Mouse (Mus musculus): ENCODE measurements around the gene Tm6sf1. TPM values are rescaled to one million over a fixed set of nuclear protein-coding genes. Genes with fewer than 3 reads are reported as not detected.

Gene Tm6sf1
- total RNA-seq, 2 experiments from 2014 or later, result 29.5 to 30.0 TPM

DNA sequence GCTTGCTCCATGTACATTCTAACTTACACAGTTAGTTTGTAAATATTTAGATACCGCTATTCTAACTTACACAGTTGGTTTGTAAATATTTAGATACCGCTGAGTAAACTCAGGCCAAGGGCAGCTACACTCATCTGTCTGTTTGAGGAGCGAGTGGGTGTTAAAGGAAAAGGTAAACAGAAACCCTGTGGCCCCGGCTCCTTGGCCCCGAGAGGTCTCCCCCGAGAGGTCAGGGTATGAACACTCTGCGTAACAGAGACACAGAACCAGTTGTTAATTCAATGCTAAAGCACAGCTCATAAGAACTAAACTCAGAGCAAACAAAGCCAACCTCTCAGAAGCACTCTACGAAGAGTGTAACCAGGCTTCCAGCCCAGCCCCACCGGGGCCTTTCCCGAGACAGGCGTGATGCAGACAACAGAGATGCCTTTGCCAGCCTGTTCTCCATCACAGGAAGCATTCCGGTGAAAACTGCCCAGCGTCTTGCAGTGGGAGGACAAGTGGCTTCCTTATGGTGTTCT is 13.8 kb downstream of the Tm6sf1 start:
- intact Hi-C loops (cut with DNase I), result loop anchor here (5.0 kb wide), 1 partner anchor 60 kb away; the partner anchor contains the start of gene Hdgfl3
- DNase-seq (ENCODE audit: low spot score in 2 of 2), result peak in 1 of 2 experiments; percentile 36

DNA sequence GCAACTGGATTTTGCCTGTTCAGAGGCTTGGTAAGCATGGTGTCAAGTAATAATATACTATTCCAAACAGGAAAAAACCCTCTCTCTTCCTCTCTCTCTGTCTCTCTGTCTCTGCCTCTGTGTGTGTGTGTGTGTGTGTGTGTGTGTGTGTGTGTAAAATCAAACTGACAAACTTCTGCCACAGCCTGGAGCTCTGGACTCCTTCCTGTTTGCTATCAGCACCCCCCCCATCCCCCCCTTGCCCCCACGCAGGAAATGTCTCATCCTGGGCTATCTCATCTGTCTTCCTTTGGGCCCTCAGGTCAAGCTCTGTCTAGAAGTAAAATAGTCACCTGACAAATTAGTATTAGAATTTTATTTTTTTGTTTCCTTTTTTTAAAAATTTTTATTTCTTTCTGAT is 15.0 kb downstream of the Tm6sf1 start:
- no peak for DNase-seq (ENCODE audit: low spot score in 2 of 2)
- intact Hi-C loops (cut with DNase I), result loop anchor here (5.0 kb wide), 1 partner anchor 58 kb away; the partner anchor contains the start of gene Hdgfl3

DNA sequence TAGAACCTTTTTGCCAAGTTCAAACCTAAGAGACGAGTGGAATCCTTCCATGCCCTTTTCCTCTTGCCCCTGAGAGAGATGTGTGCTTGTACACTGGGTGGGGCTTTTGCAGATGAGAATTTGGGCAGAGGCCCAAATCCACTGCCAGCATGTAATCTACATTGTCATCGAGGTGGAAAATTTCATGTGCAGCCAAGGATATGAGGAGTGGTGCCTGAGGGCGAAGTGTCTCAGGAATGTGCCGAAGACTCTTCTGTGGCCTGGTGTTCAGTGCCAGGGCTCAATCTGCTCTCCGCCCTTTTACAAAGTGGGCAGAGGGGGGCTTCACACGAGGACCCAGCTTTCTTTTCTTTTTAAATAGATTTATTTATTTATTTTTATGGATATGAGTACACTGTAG is 15.8 kb downstream of the Tm6sf1 start:
- DNase-seq (ENCODE audit: low spot score in 2 of 2), result no peak
- intact Hi-C loops (cut with DNase I), result loop anchor here (5.0 kb wide), 1 partner anchor 58 kb away; the partner anchor contains the start of gene Hdgfl3

DNA sequence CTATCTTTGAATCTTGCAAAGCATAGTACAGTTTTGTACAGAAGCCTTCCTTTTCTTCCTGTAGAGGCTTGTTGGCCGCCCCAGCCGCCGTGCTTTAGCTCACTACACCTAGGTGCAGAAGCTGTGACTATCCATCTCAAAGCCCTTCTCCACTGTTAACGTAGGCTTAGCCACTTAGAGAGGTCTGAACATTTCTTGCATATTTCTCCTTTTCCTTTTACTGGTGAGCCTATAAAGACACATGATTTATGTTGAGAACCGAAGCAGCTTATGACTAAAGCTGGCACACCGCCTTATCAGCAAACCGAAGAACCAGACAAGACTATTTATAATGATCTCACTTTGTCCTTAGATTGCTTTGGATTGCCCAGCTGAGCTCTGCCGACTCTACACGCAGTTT is 16.6 kb downstream of the Tm6sf1 start:
- intact Hi-C loops (cut with DNase I), result no loop called here
- peak; percentile 50 to 85 for DNase-seq (ENCODE audit: low spot score in 2 of 2)

DNA sequence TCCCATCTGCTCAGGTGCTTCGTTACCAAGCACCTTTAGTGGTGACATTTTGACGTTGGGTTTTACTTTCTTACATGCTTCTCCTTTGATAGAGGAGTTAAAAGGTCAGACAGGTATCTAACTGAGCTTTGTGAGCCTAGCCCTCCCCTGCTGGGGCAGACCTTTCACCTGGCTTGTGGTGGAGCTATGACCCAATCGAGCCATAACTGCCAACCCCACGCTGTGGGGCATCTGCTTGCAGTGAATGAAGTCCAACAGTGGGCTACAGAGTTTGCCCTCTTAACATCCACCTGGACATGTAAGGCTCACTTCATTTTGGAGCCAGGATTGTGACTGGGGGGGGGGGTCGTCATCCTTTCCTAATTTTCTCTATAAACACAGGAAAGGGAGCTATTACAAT is 21.5 kb downstream of the Tm6sf1 start:
- DNase-seq (ENCODE audit: low spot score in 2 of 2), result no peak
- intact Hi-C loops (cut with DNase I), result no loop called here

DNA sequence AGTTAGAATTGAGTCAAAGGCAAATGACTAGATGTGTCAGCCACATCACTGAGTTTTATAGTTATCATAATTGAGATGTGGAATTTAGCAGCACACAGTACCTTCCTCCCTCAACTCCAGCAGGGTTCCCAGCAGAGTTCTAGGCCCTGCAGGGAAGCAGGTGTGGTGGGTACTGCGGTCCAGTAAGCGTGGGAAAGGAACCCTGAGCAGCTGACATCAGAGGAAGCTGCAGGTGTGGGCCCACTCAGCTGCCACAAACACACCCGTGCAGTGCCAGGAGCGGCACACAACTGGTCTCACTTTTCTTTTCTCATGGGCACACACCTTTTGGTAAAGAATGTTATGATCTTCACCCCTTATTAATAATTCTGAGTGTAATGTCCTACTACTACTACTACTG is 22.0 kb downstream of the Tm6sf1 start:
- DNase-seq (ENCODE audit: low spot score in 2 of 2), result no peak
- intact Hi-C loops (cut with DNase I), result no loop called here

DNA sequence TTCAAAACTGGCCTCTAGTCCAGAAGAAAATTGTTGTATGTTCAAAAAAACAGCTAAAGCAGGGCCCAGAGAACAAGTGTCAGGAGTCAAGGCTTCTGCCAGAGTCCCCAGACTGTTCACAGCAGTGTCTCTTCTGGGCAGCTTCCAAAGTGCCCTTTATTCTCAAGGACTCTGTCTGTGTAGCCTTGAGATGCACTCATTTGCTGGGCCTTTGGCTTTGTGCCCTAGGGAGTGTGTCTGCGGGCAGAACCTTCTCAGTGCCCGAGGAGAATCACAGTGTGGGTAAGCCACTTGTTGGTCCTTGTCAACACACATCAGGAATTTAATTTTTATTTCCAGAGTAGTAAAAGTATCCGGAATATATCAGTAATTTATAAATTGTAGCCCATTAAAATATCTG is 22.8 kb downstream of the Tm6sf1 start:
- intact Hi-C loops (cut with DNase I), result no loop called here
- DNase-seq (ENCODE audit: low spot score in 2 of 2), result no peak

DNA sequence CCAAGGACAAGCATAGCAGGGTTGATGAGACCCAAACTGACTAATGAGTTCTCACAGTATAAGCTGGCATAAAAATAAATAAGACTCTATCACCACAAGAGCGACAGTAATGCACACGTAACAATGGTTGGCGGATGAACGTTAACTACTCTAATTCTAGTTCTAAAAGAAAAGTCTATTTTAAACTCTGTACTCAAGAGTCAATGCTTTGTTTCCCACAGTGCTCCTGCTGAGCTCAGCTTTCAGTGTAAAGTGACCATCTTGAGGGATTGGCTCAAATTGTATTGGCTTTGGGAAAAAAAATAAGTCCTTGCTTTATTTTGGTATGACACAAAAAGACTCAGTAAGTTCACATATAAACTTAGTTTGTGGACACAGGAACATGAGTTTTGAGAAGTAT is 26.3 kb downstream of the Tm6sf1 start:
- DNase-seq (ENCODE audit: low spot score in 2 of 2), result no peak
- intact Hi-C loops (cut with DNase I), result no loop called here

DNA sequence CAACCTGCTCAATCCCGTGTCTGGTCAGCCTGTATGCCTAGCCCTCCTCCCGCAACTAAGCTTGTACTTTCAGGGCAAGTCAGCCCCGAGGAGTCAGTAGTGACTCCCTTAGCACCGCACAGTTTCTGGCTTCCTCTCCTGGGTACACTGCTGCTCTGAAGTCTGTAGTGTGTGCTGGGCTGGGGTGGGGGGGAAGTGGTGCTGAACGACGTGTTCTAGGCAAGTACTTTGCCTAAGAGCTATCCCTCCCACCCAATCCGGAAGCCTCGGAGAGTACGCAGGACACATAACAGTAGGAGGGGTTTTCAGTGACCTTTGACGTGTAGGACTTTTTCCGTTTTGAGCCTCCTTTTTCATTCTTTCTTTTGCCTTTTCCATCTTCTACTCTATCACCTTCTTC is 40.6 kb downstream of the Tm6sf1 start:
- no peak for DNase-seq (ENCODE audit: low spot score in 2 of 2)
- intact Hi-C loops (cut with DNase I), result no loop called here

DNA sequence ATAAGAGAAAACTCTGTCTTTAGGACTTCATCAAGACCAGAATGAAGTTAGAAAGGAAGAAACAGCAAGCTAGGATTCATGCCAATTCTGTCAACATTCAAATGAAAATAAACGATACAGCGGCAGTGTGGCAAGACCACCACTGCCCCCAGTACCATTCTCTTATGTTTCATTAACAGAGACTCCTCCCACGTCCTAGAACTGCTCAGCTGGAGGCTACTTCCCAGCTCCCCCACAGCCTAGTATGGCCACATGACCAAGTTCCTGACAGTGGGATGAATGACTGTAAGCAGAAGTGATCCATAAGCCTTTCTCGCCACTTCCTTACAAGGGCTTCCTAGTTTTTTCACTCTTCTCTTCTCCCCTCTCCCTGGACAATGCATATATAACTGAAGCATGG is 45.3 kb downstream of the Tm6sf1 start:
- intact Hi-C loops (cut with DNase I), result no loop called here
- DNase-seq (ENCODE audit: low spot score in 2 of 2), result no peak

DNA sequence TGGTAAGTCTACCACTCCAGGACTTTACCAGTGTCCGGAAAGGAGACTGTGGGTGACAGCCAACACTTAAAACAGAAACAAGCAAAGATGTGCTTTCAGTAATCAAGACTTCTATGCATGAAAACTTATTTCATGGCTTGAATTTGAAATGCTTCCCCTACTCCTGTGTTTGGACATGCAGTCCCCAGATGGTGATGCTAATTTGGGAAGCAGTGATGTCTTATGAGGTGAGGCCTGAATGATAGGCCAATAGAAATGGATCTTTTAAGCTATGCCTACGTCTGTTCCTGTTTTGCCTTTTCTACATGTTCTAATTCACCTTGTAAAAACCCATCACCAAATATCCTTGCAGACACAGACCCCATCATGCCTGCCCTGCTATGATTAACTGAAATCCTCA is 46.1 kb downstream of the Tm6sf1 start:
- peak in 1 of 2 experiments; percentile 69 for DNase-seq (ENCODE audit: low spot score in 2 of 2)

DNA sequence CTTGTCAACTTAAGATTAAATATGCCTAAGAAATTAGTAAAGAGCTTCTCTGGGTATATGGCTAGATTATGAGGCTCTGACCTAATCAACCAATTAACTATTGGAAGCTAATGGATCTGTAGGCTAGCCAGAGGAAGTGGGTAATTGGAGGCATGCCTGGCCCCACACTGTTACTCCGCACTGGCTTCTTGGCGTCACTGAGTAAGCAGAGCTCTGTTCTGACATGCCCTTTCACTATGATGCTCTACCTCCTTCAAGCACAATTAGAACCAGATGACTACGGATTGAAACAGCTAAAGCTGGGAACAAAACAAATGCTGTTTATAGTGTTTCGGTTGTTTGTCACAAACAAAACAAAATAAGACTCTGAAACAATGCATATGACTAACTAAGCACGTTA is 59.5 kb downstream of the Tm6sf1 start:
- intact Hi-C loops (cut with DNase I), result no loop called here

More for the DNA sequence above, 46.1 kb downstream of the Tm6sf1 start:
- intact Hi-C loops (cut with DNase I), result no loop called here

DNA sequence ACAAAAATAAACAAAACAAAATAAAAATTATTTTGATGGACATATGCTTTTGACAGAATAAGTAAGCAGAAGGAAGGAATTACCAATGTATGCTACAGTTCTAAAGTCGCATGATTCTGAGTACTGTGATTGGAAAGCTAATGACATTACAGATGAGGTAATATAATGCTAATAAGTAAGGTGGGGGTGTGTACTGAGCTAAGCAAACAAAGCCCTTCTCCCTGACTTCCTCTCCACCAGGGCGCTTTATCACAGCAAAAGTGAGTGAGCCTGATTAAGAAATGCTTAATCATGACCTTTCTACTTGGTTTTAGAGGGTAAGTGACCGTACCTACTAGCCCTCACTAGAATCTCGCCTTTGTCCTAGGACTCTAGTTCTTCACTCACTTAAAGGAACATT is 61.5 kb downstream of the Tm6sf1 start:
- intact Hi-C loops (cut with DNase I), result no loop called here
- DNase-seq (ENCODE audit: low spot score in 2 of 2), result no peak

More for the DNA sequence above, 59.5 kb downstream of the Tm6sf1 start:
- no peak for DNase-seq (ENCODE audit: low spot score in 2 of 2)

DNA sequence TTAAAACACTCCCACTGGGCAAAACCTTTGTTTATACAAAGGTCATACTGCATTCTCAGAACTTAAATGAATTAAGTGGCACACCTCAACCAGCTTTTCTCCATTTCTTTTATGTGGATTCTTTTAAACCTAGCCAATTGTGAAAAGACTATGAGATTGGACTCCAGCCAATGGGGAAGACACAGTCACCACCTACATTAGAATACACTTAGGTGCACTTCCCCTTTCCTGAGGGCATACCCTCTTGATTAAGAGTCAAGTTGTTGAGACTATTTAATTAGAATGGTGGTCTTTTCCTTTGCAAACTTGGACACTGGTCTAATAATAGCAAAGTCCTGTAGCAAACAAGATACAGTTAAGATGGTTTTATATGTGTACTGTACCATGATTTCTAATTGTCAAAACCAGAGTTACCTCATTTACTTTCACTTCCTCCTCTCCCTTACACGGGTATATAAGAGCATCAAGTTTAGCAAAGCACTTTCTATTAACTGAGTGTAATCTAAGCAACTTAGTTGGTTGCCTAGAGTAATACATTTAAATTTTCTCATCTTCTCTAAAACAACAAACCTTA is 62.7 kb downstream of the Tm6sf1 start:
- intact Hi-C loops (cut with DNase I), result no loop called here
- DNase-seq (ENCODE audit: low spot score in 2 of 2), result no peak

DNA sequence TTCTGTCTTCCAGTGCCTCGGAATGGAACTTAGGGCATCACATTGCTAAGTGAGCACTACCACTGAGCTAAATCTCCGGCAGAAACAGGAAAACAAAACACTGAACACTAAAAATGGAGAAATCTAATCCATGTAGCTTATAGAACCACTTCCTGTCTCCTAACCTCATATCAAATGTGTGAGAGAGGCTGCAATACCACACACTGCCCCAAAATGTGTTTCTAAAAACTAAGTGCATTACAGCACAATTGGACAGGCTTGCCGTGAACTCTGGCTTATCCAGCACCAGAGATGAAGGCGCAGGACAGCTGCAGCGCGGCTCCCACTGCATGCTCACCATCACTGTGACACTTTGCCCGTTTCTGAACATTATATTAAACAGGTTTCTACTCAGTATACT is 70.2 kb downstream of the Tm6sf1 start:
- no peak for DNase-seq (ENCODE audit: low spot score in 2 of 2)
- intact Hi-C loops (cut with DNase I), result no loop called here

DNA sequence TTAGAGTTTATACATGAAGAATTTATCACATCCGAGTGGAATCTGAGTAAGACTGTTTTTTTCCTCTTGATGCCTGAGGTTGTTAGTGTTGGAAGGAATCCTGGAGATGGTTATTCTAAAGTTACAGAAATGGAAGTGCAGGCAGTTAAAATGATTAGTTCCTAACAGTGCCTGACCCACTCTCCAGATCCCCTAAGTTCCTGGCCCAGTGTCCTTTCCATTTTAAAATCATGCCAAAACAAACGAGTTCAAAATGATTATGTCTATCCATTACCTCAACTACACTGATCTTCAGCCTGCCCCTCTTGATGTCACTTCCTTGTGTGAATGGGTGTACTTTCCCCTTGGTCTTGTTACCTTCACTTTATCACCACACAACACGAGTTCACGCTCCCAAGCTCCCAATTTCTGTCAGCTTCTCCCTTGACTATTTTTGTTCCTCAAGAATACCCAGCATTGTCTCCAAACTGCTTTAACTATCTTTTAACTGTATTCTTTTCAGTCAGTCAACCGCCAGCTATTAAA is 73.8 kb downstream of the Tm6sf1 start:
- intact Hi-C loops (cut with DNase I), result loop anchor here (5.0 kb wide), 2 partner anchors 60 to 145 kb away; partner anchors contain the start of gene 3110040N11Rik
- no peak for DNase-seq (ENCODE audit: low spot score in 2 of 2)

DNA sequence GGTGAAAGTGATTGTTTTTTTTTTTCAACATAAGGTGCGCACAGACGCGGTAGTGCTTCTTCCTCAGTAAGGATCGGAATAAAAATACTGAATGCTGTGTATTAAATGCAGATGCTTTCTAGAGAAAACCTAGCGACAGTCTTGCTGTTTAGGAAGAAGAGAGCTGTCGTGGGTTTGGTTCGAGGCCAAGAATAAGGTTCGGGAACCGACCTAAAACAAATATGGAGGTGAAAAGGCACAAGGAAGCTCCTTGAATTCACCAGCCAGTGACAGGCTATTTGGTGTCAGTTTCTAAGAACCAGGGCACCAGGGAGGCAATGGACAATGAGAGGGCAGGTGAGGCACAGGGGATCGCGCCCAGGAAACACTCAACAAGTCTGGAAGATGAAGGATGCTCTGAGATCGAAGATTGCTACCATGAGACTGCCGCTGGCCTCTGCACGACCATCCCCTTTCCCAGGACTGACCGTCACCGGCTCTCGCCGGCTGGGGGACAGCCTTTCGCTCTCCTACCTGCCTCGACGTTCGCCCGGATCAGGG is 74.3 kb downstream of the Tm6sf1 start:
- DNase-seq (ENCODE audit: low spot score in 2 of 2), result no peak
- intact Hi-C loops (cut with DNase I), result loop anchor here (5.0 kb wide), 2 partner anchors 61 to 146 kb away; partner anchors contain the start of gene 3110040N11Rik

DNA sequence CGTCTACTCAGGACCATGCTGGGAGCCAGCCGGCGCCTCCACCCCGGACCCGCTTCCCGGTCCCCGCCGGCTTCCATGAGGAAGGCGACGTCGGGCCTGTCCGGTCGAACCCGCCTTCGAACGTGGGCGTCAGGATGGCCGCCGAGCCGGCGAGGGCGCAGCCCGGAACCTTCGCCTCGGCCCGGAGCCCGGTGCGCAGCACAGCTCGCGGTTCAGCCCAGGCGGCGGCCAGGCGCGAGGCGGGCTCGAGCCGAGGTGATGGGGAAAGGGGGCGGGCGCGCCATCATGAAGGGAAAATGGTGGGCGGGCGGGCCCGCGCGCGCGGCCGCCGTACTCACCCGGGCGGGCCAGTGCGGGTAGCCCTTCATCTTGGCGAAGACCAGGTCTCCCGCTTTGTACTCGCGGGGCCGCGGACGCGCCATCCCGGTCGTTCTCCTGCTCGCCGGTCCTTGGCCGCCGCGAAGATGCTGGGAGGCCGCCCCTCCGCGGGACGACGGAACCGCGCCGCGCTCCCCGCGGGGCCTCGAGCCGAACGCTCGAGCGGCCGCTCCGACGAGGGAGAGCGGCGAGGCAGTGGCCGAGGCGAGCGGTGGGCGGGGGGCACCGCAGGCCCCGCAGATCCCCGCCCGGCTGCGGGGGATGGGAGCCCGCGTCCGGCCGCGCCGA is 74.9 kb downstream of the Tm6sf1 start:
- peak; percentile 70 to 72 for DNase-seq (ENCODE audit: low spot score in 2 of 2)
- intact Hi-C loops (cut with DNase I), result loop anchor here (5.0 kb wide), 2 partner anchors 61 to 146 kb away; partner anchors contain the start of gene 3110040N11Rik

Measured in left cerebral cortex, postnatal 25 days (tissue).